Mouse (Mus musculus): ENCODE measurements at regions not wholly inside any gene's neighbourhood (a gene's known extent, or its start where the extent isn't known, plus 50 kb on each side); places are given as distances from the start of the nearest gene placed in this dataset.

DNA sequence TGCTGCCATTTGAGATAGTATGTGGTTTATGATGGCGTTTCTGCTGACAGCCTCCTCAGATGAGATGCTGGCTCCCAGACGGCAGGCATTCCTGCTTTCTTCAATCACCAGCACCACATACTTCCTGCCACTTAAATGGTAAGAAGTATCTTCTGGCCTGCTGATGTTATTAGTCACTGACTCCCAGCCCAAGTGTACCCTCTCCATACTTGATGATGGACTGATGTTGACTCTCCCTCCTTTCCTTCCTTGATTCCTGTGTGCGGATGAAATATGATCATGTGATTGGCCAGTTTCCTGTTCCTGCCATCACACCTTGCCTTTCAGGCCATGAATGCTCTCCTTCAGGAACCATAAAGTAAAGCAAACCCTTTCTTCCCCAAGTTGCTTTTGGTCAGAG is 50.8 kb upstream of the Rpl10-ps3 start:
- H3K4me3 ChIP-seq (replicated peaks) = no peak overlapping the region
- no peak for TF ChIP-seq GATA1 (IDR thresholded peaks at IDR 0.05; ENCODE audit: borderline replicate concordance, low read length)
- no peak for TF ChIP-seq FLI1 (IDR thresholded peaks at IDR 0.05; ENCODE audit: low read length)
- no peaks in the 10 kb centered on the region for H3K4me1 ChIP-seq
- H3K9me3 ChIP-seq = peaks cover 4% of the 10 kb centered on the region; the same call in 1 of the 2 replicates
- no peaks in the 10 kb centered on the region for H3K27me3 ChIP-seq (replicated peaks)
- H3K36me3 ChIP-seq (replicated peaks; ENCODE audit: low read length) = no peaks in the 10 kb centered on the region

DNA sequence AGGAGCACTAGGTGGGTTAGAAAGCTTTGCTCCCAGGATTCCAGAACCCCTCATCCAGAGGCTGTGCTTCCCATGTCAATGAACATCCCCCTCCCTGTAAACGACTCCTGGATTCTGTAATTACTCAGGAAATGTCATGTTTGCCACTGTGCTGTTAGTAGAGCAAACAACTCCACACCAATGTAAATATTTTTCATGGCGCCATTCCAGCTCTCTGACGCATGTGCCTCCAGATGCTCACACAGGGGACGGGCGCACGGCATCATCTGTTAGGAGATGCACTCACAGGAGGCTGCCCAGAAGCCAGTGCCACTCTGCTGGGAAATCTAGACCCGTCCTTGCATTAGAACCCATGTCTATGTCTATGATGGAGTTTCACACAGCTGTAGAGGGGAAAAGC is 51.3 kb upstream of the Rpl10-ps3 start:
- Histone ChIP-seq H3K27me3 (replicated peaks) (no peaks in the 10 kb centered on the region), H3K4me1 (no peaks in the 10 kb centered on the region), H3K36me3 (replicated peaks; ENCODE audit: low read length) (no peaks in the 10 kb centered on the region), H3K4me3 (replicated peaks) (no peak overlapping the region), H3K9me3 (peaks cover 4% of the 10 kb centered on the region; the same call in 1 of the 2 replicates)
- TF ChIP-seq FLI1 (IDR thresholded peaks at IDR 0.05; ENCODE audit: low read length) (no peak), GATA1 (IDR thresholded peaks at IDR 0.05; ENCODE audit: borderline replicate concordance, low read length) (no peak)

DNA sequence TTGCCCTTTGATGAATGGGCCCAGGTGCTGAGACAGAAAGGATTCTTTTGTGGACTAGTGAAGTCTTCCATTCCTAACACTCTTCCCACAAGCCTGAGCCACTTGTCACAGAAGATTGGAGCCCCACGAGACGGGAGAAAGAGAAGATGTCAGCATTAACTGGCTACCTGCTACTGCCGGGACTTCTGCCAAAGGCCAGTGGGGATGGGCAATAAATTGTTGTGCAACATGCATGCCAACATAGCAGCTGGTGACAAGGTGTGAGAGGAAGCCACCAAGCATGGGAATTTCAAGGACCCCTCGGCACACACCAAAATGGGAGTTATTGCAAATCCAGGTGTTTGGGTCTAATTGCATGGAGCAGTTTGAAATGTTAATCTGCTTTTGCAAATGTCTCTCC is 63.6 kb upstream of the Rpl10-ps3 start:
- peaks cover 2% of the 10 kb centered on the region for H3K27me3 ChIP-seq (replicated peaks)
- no peak for TF ChIP-seq GATA1 (IDR thresholded peaks at IDR 0.05; ENCODE audit: borderline replicate concordance, low read length)
- TF ChIP-seq FLI1 (IDR thresholded peaks at IDR 0.05; ENCODE audit: low read length) = no peak
- H3K9me3 ChIP-seq = 0 out of 2 replicates have a peak, but pooled peaks cover 4% of the 10 kb centered on the region
- H3K4me3 ChIP-seq (replicated peaks) = no peak overlapping the region
- no peaks in the 10 kb centered on the region for H3K36me3 ChIP-seq (replicated peaks; ENCODE audit: low read length)
- no peaks in the 10 kb centered on the region for H3K4me1 ChIP-seq

DNA sequence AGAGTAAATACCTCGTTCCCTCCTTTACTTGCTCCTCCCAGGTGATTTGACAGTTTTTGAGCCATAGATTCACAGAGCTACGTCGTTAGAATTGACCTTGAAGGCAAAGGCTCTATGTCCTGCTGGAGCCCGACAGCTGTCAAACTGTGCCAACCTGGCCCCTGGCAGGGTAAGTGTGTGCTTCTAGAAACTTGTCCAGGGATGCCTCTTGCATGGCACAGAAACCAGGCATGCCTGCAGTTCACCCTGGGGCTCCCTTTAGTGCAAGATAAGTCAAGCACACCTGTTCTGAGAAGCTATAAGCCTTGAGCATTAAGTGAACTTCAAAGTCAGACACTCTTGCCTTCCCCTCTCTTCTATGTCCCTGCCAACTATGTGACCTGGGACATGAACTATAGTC is 64.1 kb upstream of the Rpl10-ps3 start:
- no peaks in the 10 kb centered on the region for H3K36me3 ChIP-seq (replicated peaks; ENCODE audit: low read length)
- H3K4me3 ChIP-seq (replicated peaks) = no peak overlapping the region
- H3K9me3 ChIP-seq = 0 out of 2 replicates have a peak, but pooled peaks cover 4% of the 10 kb centered on the region
- no peak for TF ChIP-seq FLI1 (IDR thresholded peaks at IDR 0.05; ENCODE audit: low read length)
- no peak for TF ChIP-seq GATA1 (IDR thresholded peaks at IDR 0.05; ENCODE audit: borderline replicate concordance, low read length)
- H3K4me1 ChIP-seq = no peaks in the 10 kb centered on the region
- peaks cover 2% of the 10 kb centered on the region for H3K27me3 ChIP-seq (replicated peaks)

DNA sequence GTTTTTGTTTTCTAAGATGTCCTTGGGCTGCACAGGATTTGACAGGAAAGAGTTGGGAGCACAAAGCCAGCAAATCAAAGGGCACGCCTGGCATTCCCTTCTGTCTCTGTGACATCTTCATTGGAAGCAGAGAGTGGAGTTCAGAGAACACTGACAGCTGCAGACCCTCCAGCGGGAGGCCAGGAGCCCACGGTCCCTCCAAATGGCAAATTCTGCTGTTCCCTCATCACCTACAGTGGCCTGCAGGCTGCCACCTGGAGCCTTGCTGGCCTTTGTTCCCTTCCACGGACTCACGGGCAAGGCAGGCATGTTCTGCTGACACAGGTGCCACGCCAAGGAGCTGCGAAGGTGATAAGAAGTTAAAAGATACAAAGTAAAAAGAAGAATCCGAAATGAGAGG is 68.2 kb upstream of the Rpl10-ps3 start:
- Histone ChIP-seq H3K4me1 (peaks cover 3% of the 10 kb centered on the region; the same call in 1 of the 2 replicates), H3K36me3 (replicated peaks; ENCODE audit: low read length) (no peaks in the 10 kb centered on the region), H3K27me3 (replicated peaks) (peaks cover 2% of the 10 kb centered on the region), H3K9me3 (0 out of 2 replicates have a peak, but pooled peaks cover 4% of the 10 kb centered on the region), H3K4me3 (replicated peaks) (no peak overlapping the region)
- TF ChIP-seq FLI1 (IDR thresholded peaks at IDR 0.05; ENCODE audit: low read length) = no peak

DNA sequence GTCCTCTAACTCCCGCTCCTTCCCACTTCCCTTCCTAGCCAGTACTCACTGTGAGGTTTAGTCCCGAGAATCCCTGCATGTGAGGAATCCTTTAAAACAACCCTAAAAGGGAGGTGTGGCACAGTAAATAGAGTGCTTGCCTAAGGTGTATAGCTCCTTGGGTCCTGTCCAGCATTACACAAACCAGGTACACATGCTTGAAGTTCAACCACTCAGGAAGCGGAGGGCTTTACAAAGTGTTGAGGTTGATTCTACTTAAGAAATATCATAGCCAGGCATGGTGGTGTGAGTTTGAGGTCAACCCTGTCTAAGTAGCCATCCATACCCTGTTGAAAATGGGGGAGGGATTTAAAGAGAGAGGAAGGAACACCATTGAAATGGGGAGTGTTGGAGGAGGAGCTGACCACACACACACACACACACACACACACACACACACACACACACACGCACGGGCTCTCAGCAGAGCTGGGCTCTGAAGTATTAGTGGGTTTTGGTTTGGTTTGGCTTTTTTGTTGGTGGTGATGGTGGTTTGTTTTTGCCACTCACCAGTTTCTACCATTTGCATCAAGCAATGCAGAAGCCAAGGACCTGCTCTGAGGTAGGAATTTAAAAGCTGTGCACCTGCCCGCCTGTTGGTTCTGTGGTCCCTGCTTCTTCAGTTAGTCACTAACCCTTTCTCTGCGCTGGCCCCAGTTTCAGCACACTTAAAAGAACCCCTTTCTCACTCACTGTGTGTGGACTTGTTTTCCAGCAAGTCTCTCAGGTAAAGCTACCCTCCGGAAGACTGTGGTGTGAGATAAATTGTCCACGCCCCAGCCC is 69.0 kb upstream of the Rpl10-ps3 start:
- Histone ChIP-seq H3K4me1 (peaks cover 3% of the 10 kb centered on the region; the same call in 1 of the 2 replicates), H3K36me3 (replicated peaks; ENCODE audit: low read length) (no peaks in the 10 kb centered on the region), H3K4me3 (replicated peaks) (no peak overlapping the region), H3K27me3 (replicated peaks) (peaks cover 2% of the 10 kb centered on the region), H3K9me3 (0 out of 2 replicates have a peak, but pooled peaks cover 4% of the 10 kb centered on the region)
- no peak for TF ChIP-seq FLI1 (IDR thresholded peaks at IDR 0.05; ENCODE audit: low read length)
- no peak for TF ChIP-seq GATA1 (IDR thresholded peaks at IDR 0.05; ENCODE audit: borderline replicate concordance, low read length)

DNA sequence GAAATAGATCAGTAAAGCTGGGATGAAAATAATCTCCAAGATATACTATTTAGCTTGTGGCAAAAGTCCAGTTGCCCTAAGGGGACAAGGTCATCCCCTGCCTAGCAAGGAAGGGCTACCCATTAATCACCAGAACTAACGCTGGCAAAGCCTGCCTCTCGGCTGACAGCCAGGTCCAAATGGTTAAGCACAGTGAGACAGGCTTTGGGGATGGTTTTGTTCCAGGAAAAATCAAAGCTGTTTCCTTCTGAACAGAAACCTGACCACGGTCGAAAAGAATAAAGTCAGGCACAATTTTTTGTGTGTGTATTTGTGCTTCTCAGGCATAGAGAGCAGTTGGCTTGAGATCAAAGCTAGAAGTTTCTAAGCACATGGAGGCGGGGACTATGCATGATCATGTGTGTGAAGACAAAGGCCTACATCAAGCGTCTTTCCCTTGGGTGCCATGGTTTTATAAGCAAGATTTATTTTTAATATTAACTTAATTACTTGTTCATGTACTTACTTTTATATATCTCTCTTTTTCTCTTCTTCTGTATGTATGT is 70.1 kb upstream of the Rpl10-ps3 start:
- Histone ChIP-seq H3K9me3 (0 out of 2 replicates have a peak, but pooled peaks cover 4% of the 10 kb centered on the region), H3K4me1 (peaks cover 3% of the 10 kb centered on the region; the same call in 1 of the 2 replicates), H3K4me3 (replicated peaks) (no peak overlapping the region), H3K36me3 (replicated peaks; ENCODE audit: low read length) (no peaks in the 10 kb centered on the region), H3K27me3 (replicated peaks) (peaks cover 2% of the 10 kb centered on the region)
- TF ChIP-seq GATA1 (IDR thresholded peaks at IDR 0.05; ENCODE audit: borderline replicate concordance, low read length) = no peak
- no peak for TF ChIP-seq FLI1 (IDR thresholded peaks at IDR 0.05; ENCODE audit: low read length)

DNA sequence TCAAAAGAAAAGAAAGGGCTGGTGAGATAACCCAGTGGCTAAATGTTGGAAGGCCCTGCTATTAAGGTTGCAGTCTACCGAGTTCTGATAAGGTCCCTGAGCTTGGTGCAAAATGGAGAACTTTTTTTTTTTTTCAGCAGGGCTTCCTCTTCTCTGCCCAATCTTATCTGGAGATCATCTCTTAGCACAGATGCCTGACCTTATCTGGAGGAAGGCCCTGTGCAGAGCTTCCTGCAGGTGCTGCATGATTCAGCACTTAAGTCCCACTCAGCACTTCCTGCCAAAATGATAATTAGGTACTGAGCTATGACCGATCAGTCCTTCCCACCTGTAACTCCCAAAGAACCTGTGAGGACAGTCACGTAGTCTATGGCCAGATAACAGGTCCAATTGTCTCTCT is 71.9 kb upstream of the Rpl10-ps3 start:
- peaks cover 18% of the 10 kb centered on the region for H3K9me3 ChIP-seq
- H3K27me3 ChIP-seq (replicated peaks) = peaks cover 2% of the 10 kb centered on the region
- no peaks in the 10 kb centered on the region for H3K36me3 ChIP-seq (replicated peaks; ENCODE audit: low read length)
- TF ChIP-seq GATA1 (IDR thresholded peaks at IDR 0.05; ENCODE audit: borderline replicate concordance, low read length) (no peak), FLI1 (IDR thresholded peaks at IDR 0.05; ENCODE audit: low read length) (no peak)
- H3K4me1 ChIP-seq = peaks cover 3% of the 10 kb centered on the region; the same call in 1 of the 2 replicates
- H3K4me3 ChIP-seq (replicated peaks) = no peak overlapping the region

DNA sequence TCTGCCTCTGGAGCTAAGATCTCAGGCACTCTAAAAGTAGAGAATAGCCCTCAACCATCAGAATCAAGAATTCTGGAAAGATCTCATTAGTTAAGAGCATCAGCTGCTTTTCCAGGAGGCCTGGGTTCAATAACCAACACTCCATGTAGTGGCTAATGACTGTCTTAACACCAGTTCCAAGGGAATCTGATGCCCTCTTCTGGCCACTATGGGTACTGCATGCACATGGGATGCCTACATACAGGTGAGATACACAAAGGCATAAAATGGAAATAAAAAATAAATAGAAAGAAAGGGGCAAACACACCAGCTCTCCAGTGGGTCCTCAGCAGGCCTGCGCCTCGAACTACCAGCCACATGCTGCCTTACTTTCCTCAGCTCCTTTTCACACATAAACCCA is 73.3 kb upstream of the Plet1 start:
- H3K9me3 ChIP-seq = peaks cover 19% of the 10 kb centered on the region
- TF ChIP-seq FLI1 (IDR thresholded peaks at IDR 0.05; ENCODE audit: low read length) = no peak
- no peak for TF ChIP-seq GATA1 (IDR thresholded peaks at IDR 0.05; ENCODE audit: borderline replicate concordance, low read length)
- no peak overlapping the region for H3K4me3 ChIP-seq (replicated peaks)
- peaks cover 6% of the 10 kb centered on the region for H3K27me3 ChIP-seq (replicated peaks)
- H3K36me3 ChIP-seq (replicated peaks; ENCODE audit: low read length) = no peaks in the 10 kb centered on the region
- H3K4me1 ChIP-seq = peaks cover 3% of the 10 kb centered on the region; the same call in 1 of the 2 replicates

All from megakaryocyte, embryonic 14.5 days (primary cell).